Mouse (Mus musculus) adrenal gland, adult (tissue): ENCODE measurements around the gene Zg16.

Experiments used
- DNase-seq, 2 experiments: peaks; one replicate each; pipeline ENCODE4 v3.0.0; 2022 to 2023; ENCODE audit warnings: low spot score in 1 of 2; ENCODE audit not compliant: inconsistent age in 2 of 2

The Zg16 gene

DNA sequence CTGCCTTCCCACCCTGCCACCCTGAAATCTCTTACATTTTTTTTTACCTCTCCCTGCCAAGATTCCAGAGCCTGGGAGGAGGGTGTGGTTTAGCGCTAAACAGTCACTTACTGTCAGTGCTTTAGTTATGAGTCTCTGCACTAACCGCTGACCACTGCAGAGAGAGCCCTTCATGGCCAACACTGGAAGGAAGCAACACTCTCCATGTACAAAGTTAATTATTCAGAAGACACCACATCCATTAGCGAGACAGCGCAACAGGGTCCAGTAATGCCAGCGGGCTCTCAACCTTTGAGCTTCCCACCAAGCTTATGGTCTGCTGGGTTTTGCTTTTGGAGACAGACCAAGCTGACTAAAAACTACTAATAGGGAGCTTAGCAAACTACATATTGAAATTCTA, 10.9 kb downstream of the Zg16 start:
- no peak for DNase-seq

DNA sequence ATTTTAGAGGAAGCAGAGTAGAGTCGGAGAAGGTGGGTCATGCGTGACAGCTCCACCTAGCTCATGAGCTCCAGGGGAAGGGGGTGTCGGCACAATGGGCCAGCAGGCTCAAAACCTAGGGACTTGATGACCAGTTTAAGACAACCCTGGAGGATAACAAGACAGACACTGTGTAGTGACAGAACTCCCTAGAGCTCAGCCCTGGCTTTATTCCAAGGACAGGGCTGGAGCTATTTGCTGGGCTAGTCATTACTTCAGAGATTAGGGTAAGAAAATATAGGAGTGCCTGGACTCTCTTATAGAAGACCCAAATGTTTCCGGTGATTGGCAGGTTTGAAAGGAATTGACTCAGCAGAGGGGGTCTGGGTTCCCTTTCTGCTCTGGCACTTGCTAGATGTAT, 13.9 kb downstream of the Zg16 start:
- DNase-seq = peak; percentile 48 to 78

DNA sequence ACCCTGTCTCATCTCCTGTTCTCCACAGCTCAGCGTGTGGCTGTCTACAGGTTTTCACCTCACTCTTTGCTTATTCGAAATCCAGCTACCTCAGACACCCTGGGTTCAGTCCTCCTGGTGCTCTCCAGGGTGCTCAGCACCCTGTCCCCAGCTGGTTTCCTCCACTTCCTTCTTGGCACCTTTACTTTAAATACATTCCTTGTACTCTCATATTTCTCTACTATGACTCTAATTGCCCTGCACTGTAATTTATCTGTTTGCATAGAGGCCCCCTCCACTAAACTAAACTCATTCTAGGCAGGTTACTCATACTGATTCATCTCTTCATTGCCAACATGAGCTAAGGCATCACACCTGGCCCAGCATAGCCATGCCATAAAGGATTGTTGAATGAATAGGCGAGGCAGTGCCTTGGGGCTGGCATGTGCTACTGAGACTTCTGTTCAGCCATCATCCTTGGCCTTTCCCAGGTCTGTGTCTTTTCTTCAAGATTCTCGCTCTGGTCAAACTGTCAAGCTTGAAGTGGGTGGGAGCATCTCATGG, 16.2 kb downstream of the Zg16 start:
- no peak for DNase-seq

- peak; percentile 48 to 82 for DNase-seq
These were observed 20.8 kb downstream of the Zg16 start for GRCm38 (mm10) chr7:127066317-127066716.

- DNase-seq = no peak
These were observed 21.6 kb downstream of the Zg16 start for GRCm38 (mm10) chr7:127065538-127065937.

- no peak for DNase-seq
These were observed 32.0 kb downstream of the Zg16 start for GRCm38 (mm10) chr7:127055026-127055585.

DNA sequence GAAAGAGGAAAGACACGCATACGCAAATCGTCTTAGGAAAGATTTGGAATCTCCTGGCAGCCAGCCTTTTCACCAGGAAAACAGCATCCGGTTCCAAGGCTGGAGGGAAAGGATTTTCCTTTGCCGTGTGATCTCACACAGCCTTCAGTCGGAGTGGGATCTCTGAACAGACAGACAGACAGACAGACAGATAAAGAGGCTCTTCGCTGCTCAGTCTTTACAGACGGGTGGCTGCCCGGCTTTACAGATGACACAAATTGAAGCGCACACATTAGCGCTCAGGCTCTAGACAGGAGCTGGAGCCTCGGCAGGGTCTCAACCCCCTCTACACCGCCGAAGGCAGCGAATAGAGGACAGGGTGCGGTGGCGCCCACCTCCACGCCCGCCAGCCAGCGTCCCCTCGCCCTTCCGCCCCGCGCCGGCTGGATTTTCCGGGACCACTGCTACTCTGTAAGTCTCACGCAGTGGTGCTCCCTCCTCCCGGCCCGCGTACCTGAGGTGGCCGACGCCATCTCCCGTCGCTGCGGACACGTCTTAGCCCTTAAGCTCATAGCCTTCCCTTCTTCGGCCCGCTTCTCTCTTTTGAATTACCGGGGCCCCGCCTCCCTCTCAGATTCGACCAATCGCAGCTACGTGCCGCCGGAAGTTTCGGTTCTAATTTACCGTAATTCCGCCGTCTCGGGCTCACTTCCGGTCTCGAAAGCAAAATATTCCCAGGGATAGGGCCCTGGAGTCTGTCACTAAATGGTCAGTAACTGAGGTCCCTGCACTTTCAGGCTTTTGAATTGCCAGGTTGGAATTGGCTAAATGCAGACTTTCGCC, 45.1 kb downstream of the Zg16 start, which contains the start of gene Kif22:
Gene Kif22 (minus strand): TSS at position 621 of the 822 bp plus-strand sequence.
- DNase-seq = peak; percentile 90 to 97

DNA sequence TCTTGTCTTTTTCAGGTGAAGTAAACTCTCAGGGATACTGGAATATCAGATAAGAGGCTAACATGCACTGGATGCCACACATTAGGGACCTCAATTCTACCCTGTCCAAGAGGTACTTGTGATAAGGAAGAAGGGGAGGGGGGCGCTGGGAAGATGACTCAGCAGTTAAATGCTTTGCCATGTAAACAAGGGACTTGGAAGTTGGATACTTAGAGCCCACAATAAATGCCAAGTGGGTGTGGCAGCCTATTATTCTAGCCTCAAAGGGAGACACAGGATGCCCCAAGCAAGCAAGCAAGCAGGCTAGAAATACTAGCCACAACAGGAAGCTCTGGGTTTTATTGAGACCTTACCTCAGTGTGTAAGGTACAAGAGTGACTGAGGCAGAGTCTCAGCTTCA, 55.9 kb downstream of the Zg16 start:
- DNase-seq = no peak

DNA sequence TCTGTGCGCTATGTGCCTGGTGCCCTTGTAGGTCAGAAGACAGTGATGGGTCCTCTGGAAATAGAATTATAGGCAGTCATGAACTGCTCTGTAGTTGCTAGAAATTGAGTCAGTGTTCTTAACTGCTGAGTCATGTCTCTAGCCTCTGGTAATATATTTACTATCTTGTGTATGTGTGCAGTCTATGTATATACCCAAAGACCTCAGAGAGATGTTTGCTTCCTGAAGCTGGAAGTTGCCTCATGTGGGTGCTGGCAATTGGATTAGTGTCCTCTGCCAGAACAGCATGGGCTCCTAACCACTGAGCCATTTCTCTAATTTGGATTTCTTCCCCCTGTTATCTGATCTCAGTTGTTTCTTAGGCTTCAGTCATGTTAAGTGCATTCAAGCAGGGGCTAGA, 57.0 kb downstream of the Zg16 start:
- DNase-seq = no peak

GRCm38 (mm10) chr7:127027885-127028284, 59.2 kb downstream of the Zg16 start:
- no peak for DNase-seq

GRCm38 (mm10) chr7:127026984-127027726, 60.0 kb downstream of the Zg16 start, which contains the start of gene Maz:
Gene Maz (minus strand): TSS chr7:127027037.
- DNase-seq = peak; percentile 100

DNA sequence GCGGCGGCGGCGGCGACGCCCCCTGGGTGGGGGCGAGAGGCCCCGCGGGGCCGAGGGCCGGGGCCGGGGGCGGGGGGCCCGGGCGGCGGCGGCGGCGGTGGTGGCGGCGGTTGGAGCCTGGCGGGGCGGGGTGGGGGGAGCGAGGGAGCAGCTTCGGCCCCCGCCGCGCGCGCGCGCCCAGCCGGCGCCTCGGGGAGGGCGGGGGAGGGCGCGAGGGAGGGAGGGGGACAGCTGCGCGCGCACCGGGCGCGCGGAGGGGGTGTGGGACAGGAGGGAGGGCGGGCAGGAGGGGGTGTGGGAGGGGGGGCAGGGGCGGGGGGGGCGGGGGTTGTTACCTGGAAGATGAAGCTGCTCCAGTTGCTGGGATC, 60.5 kb downstream of the Zg16 start:
- DNase-seq = no peak

DNA sequence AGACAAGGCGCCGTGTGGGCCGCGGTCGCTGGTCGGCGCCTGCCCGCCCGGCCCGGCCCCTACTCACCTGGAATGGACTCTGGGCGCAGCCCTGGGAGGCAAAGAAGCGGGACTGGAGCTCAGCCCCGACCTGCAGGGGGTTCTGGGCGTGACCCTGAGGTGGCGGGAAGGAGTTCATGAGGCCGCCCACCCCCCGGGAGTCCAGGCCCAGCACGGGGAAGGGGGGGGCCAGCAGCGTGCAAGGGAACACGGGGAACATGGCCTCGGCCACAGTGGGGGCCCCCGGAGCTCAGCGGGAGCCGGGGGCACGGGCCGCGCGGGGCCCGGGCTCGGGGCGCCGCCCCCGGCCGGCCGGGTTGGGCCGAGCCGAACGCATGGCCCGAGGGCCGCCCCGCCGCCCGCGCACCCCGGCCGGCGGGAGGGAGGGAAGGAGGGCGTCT, 60.9 kb downstream of the Zg16 start:
- peak; percentile 81 to 92 for DNase-seq

- peak; percentile 71 to 89 for DNase-seq
These were observed 61.5 kb downstream of the Zg16 start for GRCm38 (mm10) chr7:127025556-127026160.

DNA sequence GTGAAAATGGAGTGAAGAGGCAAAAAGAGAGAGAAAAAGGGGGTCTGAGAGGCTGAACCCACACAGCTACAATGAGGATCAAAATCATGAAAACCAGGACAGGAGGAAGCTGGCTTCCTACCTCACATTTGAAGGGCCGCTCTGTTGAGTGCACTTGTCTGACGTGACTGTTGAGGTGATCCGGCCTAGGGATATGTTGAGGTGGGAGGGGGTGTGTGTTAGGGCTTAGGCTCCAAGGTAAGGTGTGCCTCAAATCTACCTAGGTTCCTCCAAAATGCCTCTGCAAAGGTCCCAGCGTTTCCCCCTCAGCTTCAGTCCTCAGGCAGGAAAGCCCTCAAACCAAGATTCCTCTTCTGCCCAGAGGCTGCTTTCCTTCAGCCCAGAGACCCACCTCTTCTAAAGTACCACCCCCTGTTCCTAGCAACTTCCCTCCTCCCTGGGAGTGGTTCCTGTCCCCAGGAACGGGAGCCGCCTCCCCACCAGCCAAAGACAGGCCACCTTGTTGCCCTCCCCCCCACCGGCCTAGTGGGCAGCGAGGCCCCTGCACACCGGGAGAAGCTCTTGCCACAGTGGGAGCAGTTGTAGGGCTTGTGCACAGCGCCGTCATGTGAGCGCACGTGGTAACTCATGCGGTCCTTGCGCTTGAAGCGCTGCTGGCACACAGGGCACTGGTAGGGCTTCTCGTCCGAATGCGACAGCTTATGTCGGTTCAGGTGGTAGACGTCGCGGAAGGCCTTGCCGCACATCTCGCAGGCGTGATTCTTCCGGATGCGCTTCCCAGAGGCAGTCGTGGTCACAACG, 62.2 kb downstream of the Zg16 start:
- peak; percentile 88 to 94 for DNase-seq

- peak; percentile 33 to 70 for DNase-seq
These were observed 63.0 kb downstream of the Zg16 start for GRCm38 (mm10) chr7:127023896-127024690.

GRCm38 (mm10) chr7:127023272-127023691, 63.8 kb downstream of the Zg16 start:
- peak; percentile 37 to 54 for DNase-seq

DNA sequence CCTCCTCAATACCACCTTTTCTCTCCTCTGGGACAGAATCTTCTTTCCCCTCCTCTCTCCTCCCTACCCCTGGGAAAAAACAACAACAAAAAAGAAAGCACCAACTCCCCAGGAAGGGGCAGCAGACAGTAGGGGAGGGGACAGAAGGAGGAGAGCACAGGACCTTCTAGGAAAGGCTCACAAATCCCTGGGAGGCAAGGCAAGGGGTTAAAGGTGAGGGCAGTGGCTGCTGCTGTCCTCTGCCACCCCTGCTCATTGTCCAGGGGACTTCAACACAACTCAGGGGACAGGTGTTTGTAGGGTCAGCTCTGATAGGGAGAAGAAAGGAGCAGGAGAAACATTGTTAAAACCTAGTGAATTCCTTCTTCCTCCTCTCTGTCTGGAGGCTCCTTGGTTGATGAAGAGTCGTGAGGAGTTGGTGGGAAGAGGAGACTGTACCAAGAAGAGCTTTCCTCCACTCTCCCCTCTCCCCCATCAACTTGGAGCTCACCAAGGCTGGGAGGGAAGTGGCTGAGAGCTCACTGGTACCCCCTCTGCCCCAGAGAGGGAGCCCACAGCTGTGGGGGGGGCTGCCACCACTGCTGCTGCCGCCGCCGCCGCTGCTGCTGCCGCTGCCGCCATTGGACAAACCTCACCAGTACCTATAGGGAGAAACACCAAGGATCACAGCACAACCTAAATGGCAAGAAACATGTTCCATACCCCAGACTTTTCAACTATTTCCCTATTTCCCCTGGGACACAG, 64.4 kb downstream of the Zg16 start:
- DNase-seq = no peak
